Mouse (Mus musculus) ovary, postnatal 14 days (tissue): ENCODE measurements around the gene Inf2.

Experiments
- DNase-seq: peaks from one replicate; pipeline ENCODE4 v3.0.0; 2022; ENCODE audit warnings: low spot score

Inf2 gene

DNA sequence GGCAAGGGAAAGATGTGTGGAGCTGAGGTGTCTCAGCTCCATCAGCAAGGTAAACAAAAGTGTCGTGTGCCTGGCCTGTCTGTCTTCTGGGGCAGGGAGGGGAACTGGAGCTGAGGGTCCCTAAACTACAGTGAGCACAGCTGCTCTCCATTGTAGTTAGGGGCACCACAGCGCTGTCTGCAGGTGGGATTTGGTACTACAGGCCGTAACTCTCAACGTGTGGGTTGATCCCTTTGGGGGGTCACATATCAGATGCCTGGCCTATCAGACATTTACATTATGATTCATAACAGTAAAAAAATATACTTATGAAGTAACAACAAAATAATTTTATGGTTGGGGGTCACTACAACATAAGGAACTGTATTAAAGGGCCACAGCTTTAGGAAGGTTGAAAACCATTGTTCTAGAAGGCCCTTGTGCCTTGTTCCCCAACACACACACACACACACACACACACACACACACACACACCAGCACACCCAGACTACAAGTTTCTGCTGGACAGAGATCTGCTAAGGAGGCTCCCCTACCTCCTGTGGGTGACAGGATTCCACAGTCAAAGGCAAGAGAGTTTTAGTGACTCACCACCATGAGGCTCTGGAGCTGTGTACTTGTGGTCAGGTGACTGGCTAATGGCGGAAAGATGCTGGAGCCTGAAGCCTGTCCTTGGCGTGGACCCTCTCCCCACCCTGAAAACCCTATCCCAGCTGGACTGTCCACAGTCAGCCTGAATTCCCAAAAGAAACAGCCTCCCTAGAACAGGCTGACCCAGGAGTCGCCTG, 38.7 kb downstream of the Inf2 start:
- no peak for DNase-seq

DNA sequence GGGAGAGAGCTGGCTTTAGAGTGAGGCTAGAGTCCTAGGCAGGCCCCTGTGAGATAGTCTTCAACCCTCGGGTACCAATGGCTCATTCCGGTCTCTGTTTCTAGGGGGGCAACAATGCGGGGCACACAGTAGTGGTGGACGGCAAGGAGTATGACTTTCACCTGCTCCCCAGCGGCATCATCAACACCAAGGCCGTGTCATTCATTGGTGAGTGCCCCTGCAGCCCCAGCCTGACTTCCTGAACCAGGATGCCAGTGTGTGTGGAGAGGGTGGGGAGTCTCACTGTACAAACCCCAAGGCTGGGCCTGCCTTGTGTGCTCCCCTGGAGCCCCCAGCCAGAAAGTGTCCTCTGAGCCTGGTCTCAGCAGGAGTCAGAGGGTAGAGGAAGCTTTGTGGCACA, 39.6 kb downstream of the Inf2 start:
- no peak for DNase-seq

- no peak for DNase-seq
Measured at GRCm38 (mm10) chr12:112628928-112629721, 40.5 kb downstream of the Inf2 start.

DNA sequence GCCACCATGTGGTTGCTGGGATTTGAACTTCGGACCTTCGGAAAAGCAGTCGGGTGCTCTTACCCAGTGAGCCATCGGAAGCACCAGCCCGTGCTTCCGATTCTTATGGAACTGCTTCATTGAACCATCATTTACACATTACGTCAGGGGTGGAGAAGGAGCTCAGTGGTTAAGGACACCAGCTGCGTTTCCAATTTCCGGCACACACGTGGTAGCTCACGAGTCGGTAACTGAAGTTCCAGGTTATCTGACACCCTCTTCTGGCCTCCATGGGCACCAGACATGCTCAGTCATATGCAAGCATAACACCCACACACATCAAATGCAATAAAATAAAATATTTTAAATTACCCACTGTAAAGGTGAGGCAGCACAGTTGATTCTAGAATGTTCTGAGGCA, 41.4 kb downstream of the Inf2 start:
- no peak for DNase-seq

DNA sequence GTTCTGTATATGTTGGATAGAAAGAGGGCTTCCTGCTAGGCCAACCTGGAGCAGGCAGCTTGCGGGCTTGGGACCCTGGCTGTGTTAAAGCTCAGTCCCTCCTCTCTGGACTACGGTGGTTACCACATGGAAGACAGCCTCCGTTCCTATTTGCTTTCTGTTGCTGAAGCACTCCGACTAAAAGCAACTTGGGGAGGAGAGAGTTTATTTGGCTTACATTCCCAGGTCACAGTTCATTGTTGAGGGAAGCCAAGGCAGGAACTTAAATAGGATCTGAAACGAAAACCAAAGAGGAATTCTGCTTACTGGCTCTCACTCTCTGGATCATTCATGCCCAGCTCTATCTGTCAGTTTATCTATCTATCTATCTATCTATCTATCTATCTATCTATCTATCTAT, 42.2 kb downstream of the Inf2 start:
- DNase-seq: no peak

GRCm38 (mm10) chr12:112631472-112631871, 42.9 kb downstream of the Inf2 start:
- no peak for DNase-seq

GRCm38 (mm10) chr12:112632084-112632777, 43.6 kb downstream of the Inf2 start:
- DNase-seq: no peak

- no peak for DNase-seq
Measured at GRCm38 (mm10) chr12:112632907-112633306, 44.3 kb downstream of the Inf2 start.

DNA sequence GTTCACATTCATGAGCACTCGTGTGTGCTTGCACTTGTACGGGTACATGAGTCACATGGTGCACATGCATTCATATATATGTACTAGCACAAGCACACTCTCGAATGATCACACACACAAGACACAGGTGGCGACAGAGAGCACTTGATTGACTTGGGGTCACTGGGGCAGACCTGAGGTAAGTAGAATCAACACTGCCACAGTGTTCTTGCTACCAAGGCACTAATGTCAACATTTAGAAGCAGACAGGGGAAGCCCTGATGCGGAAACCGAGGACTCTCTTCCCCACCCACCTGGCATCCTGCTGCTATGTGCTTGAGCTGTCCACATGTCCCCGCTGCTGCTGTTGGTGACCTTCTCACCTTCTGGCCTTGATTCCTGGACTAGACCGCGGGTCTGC, 45.1 kb downstream of the Inf2 start:
- DNase-seq: no peak

GRCm38 (mm10) chr12:112639526-112639925, 50.9 kb downstream of the Inf2 start:
- DNase-seq: no peak

DNA sequence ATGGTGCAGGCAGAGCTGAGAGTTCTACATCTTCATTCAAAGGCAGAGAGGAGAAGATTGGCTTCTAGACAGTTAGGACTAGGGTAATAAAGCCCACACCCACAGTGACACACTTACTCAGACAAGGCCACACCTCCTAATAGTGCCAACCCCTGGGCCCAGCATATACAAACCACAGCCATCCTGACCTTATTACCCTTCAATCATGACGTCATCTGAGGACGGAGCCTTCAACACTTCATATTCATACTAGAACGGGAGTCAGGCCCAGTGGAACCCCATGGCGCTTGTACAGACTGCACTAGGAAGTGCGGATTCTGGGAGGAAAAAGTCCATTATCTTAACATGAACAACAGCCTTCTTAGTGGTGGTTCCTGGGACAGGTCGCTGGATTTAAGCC, 54.5 kb downstream of the Inf2 start:
- no peak for DNase-seq

DNA sequence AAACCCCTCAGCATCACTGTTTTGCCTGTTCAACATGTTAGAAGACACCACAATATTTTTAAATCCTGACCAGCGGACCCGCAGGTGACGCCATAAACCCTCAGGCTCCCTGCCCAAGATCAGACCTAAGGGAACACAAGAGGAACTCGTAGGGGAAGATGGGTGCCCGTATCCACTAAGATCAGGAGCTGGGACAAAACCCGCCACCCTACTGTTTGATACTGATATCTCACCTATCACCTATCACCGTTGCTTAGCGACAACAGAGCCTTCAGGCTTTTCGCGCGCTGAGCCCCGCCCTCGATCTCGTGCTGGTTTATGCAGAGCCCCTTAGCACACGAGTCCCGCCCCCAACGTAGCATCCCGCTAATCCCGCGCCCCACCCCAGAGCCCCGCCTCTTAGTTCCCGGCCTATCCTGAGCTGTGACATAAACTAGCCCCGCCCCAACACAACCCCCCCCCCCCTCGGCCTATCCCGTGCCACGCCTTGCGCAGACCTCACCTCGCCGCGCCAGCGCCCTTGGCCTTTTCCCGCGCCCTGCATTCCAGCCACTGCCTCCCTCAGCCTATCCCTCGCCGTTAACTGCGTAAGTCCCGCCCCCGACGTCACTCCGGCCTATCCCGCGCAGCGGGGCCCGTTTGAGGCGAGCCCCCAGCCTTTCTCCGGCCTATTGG, 55.7 kb downstream of the Inf2 start, which contains the start of gene Siva1:
Siva1 (plus strand) TSS at position 500 of the 675 bp plus-strand sequence.
- DNase-seq: peak; percentile 97

- DNase-seq: peak; percentile 15
Measured at GRCm38 (mm10) chr12:112644855-112645506, 56.4 kb downstream of the Inf2 start.

- DNase-seq: no peak
Measured at GRCm38 (mm10) chr12:112646139-112646538, 57.6 kb downstream of the Inf2 start.

DNA sequence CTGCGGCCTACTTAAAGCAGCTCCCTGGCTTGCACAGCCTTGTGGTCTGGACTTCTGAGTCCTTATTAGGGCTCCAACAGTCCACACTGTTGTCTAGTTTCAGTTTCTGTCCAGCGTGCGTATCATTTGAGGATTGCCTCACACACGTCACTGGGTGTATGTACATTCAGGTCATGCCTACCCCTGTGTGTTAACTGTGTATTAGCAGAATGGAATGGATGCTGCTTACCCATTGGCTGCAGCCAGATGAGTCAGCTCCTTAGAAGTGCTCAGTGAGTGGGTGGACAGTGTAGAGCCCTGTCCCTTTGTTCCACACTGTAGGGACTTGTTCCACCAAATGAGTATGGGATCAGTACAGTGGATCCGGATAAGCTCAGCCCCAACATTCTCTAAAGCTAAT, 59.5 kb downstream of the Inf2 start:
- DNase-seq: no peak

- DNase-seq: no peak
Measured at GRCm38 (mm10) chr12:112651778-112652439, 63.3 kb downstream of the Inf2 start.

- peak; percentile 77 for DNase-seq
Measured at GRCm38 (mm10) chr12:112653157-112653824, 64.7 kb downstream of the Inf2 start.

- no peak for DNase-seq
Measured at GRCm38 (mm10) chr12:112654076-112654475, 65.5 kb downstream of the Inf2 start.

DNA sequence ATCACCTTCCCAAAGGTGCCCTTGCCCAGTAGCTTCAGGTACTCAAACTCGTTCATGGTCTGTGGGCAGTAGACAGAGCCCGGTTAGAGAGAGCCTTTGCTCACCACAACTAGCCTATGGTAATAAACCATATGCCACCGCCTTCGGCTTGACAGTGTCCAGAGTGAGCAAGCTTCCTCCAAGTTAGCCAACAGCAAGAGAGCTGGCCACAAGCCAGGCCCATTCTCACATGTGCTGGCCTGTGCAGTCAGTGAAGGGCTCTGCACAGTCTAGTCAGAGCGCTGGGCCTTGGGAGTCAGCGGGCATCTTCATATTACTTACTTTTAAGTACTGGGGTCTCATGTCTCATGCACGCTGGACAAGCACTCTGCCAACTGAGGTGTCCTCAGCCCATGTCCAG, 70.0 kb downstream of the Inf2 start:
- DNase-seq: no peak

- DNase-seq: peak; percentile 57
Measured at GRCm38 (mm10) chr12:112659109-112659508, 70.5 kb downstream of the Inf2 start.
